ENCODE assay signal across 7 mouse cellular contexts in the genomic region with DNA sequence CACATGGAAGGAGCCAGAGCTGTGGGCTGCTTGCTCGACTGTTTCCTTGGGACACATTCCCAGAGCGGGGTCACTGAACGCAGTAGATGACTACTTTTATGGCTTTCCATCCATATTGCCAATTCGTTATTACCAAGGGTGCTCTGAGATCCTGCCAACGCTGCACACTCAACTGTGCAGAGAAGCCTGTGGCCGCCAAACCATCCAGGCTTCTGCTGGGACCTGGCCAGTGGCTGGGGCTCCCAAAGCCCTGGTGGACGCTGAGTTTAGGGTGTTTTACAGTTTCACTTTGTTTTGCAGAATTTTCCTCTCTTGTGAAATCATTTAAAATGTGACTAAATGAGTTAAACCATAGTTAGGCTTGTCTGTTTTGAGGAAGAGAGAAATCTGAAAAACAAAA. TPM values are rescaled to one million over a fixed set of nuclear protein-coding genes. Genes with fewer than 3 reads are reported as not detected.
A peak's percentile ranks its signal among the peaks of the same experiment; 100 is the strongest.
DNase-seq lines count a peak whose midpoint lies in the region; ATAC-seq and TF ChIP-seq lines count a peak whose summit lies in the region.

No protein-coding gene starts in this region.

- WGBS in limb, embryonic 12.5 days = 30% methylated on average over 7 of the region's 7 CpGs
- 31% methylated on average over 7 of the region's 7 CpGs for WGBS in neural tube, embryonic 12.5 days

- H3K4me3 ChIP-seq in embryonic fibroblast, embryonic 13.5 days (ENCODE audit: insufficient read depth, low read length) = peak overlapping the region; percentile 14; the same call in 1 of the 2 replicates
- H3K4me3 ChIP-seq in limb, embryonic 12.5 days (replicated peaks) = peak overlapping the region; percentile 42
- H3K4me3 ChIP-seq in neural tube, embryonic 12.5 days = peak overlapping the region; percentile 42

- H3K9me3 ChIP-seq in limb, embryonic 12.5 days = no peaks in the 10 kb centered on the region
- no peaks in the 10 kb centered on the region for H3K9me3 ChIP-seq in neural tube, embryonic 12.5 days

- H3K27ac ChIP-seq in embryonic fibroblast, embryonic 13.5 days (ENCODE audit: insufficient read depth, low read length) = peak overlapping the region; percentile 90
- H3K27ac ChIP-seq in limb, embryonic 12.5 days = no peak overlapping the region
- no peak overlapping the region for H3K27ac ChIP-seq in neural tube, embryonic 12.5 days

- peak; percentile 72 for DNase-seq in adipocyte (ENCODE audit: low spot score)
- DNase-seq in heart, postnatal 4 days = peak; percentile 52
- no peak for DNase-seq in spleen, adult 18-20 months
- DNase-seq in natural killer cell, adult 2 months (ENCODE audit: low spot score in 2 of 2) = no peak

- H3K4me1 ChIP-seq in embryonic fibroblast, embryonic 13.5 days (ENCODE audit: control insufficient read depth, insufficient read depth, low read length) = peaks cover 2% of the 10 kb centered on the region; the same call in 1 of the 2 replicates
- peaks cover 34% of the 10 kb centered on the region for H3K4me1 ChIP-seq in limb, embryonic 12.5 days (replicated peaks)
- H3K4me1 ChIP-seq in neural tube, embryonic 12.5 days = peaks cover 16% of the 10 kb centered on the region

- no peak for ATAC-seq in limb, embryonic 12.5 days (ENCODE audit: insufficient number of reproducible peaks, insufficient read depth, low FRiP score, low TSS enrichment, low read depth)
- ATAC-seq in neural tube, embryonic 12.5 days (ENCODE audit: low FRiP score, low read depth) = no peak

- peak overlapping the region; percentile 87 for H3K4me2 ChIP-seq in limb, embryonic 12.5 days
- H3K4me2 ChIP-seq in neural tube, embryonic 12.5 days (replicated peaks) = peak overlapping the region; percentile 88

- no peaks in the 10 kb centered on the region; the same call in 1 of the 2 replicates for H3K27me3 ChIP-seq in limb, embryonic 12.5 days
- peaks cover 23% of the 10 kb centered on the region for H3K27me3 ChIP-seq in neural tube, embryonic 12.5 days (replicated peaks)

- TF ChIP-seq POLR2A in embryonic fibroblast, embryonic 13.5 days (IDR thresholded peaks at IDR 0.05; ENCODE audit: low read depth, low read length) = peak; percentile 33; the same call in 1 of the 2 replicates

- no peak for TF ChIP-seq CTCF in embryonic fibroblast, embryonic 13.5 days (IDR thresholded peaks at IDR 0.05; ENCODE audit: borderline replicate concordance, insufficient read depth, low read length)

- no peaks in the 10 kb centered on the region for H3K36me3 ChIP-seq in limb, embryonic 12.5 days
- no peaks in the 10 kb centered on the region for H3K36me3 ChIP-seq in neural tube, embryonic 12.5 days

- H3K9ac ChIP-seq in limb, embryonic 12.5 days (replicated peaks) = peak overlapping the region; percentile 67
- H3K9ac ChIP-seq in neural tube, embryonic 12.5 days = peak overlapping the region; percentile 61; the same call in 1 of the 2 replicates

RNA-seq across cellular contexts. Expression of gene Lctl, which starts 32.7 kb away (rescaled TPM):
- not detected in 2 replicates for polyA plus RNA-seq in embryonic fibroblast, embryonic 13.5 days (2011; ENCODE audit: insufficient read length, low read depth, missing spikeins)
- total RNA-seq in heart, postnatal 4 days (2021) = under 1 TPM; 0.67 to 0.68 TPM
- polyA plus RNA-seq in limb, embryonic 12.5 days (2016; fragmentation: Nextera tagmentation; extraction: Ambion mirVana) = not detected in 2 replicates
- polyA plus RNA-seq in neural tube, embryonic 12.5 days (2016; fragmentation: Nextera tagmentation; extraction: Ambion mirVana) = not detected in 2 replicates

Comparison
In these comparisons a context has a peak if more than half of its experiments do, and no peak if none do; other contexts are left out.
1. DNase-seq: peak in adipocyte (single experiment) and heart, postnatal 4 days (single experiment); none in spleen, adult 18-20 months (0 of 2) and natural killer cell, adult 2 months (0 of 2).
2. Peak in every context shown above with its lines, with median percentiles within 50 percentile points of each other: H3K4me3 ChIP-seq.